Mouse (Mus musculus): ENCODE measurements around the gene Abcb8. TPM values are rescaled to one million over a fixed set of nuclear protein-coding genes. Genes with fewer than 3 reads are reported as not detected.

The Abcb8 gene
- polyA plus RNA-seq, 1 experiment from 2014 or later: 55.0 TPM

- WGBS: 93% methylated on average over 8 of the region's 8 CpGs
- Histone ChIP-seq H3K9ac (ENCODE audit: low read depth, low read length) (no peak overlapping the region), H3K4me3 (ENCODE audit: low read length) (no peak overlapping the region), H3K36me3 (ENCODE audit: control insufficient read depth, insufficient read depth, low read length) (peaks cover 68% of the 10 kb centered on the region), H3K4me1 (ENCODE audit: control insufficient read depth, insufficient read depth, low read length) (peaks cover 12% of the 10 kb centered on the region), H3K27ac (ENCODE audit: low read depth, low read length) (no peak overlapping the region), H3K27me3 (ENCODE audit: control insufficient read depth, insufficient read depth, low read length) (no peaks in the 10 kb centered on the region), H3K4me2 (replicated peaks; ENCODE audit: low read depth, low read length) (no peak overlapping the region), H3K9me3 (ENCODE audit: control insufficient read depth, low read length) (no peaks in the 10 kb centered on the region)
- ATAC-seq (ENCODE audit: low FRiP score, low TSS enrichment): no peak
Measured at GRCm38 (mm10) chr5:24441187-24441586, 47.7 kb downstream of the Abcb8 start.

- Histone ChIP-seq H3K4me2 (replicated peaks; ENCODE audit: low read depth, low read length) (no peak overlapping the region), H3K9me3 (ENCODE audit: control insufficient read depth, low read length) (no peaks in the 10 kb centered on the region), H3K4me3 (ENCODE audit: low read length) (no peak overlapping the region), H3K9ac (ENCODE audit: low read depth, low read length) (no peak overlapping the region), H3K27ac (ENCODE audit: low read depth, low read length) (no peak overlapping the region), H3K4me1 (ENCODE audit: control insufficient read depth, insufficient read depth, low read length) (peaks cover 12% of the 10 kb centered on the region), H3K27me3 (ENCODE audit: control insufficient read depth, insufficient read depth, low read length) (no peaks in the 10 kb centered on the region), H3K36me3 (ENCODE audit: control insufficient read depth, insufficient read depth, low read length) (peaks cover 62% of the 10 kb centered on the region)
- 89% methylated on average over 9 of the region's 9 CpGs for WGBS
- no peak for ATAC-seq (ENCODE audit: low FRiP score, low TSS enrichment)
Measured at GRCm38 (mm10) chr5:24442029-24442428, 48.6 kb downstream of the Abcb8 start.

GRCm38 (mm10) chr5:24443204-24443603 is 49.7 kb downstream of the Abcb8 start:
- H3K4me1 ChIP-seq (ENCODE audit: control insufficient read depth, insufficient read depth, low read length): peaks cover 15% of the 10 kb centered on the region
- no peak overlapping the region for H3K27ac ChIP-seq (ENCODE audit: low read depth, low read length)
- ATAC-seq (ENCODE audit: low FRiP score, low TSS enrichment): no peak
- no peaks in the 10 kb centered on the region for H3K9me3 ChIP-seq (ENCODE audit: control insufficient read depth, low read length)
- H3K4me2 ChIP-seq (replicated peaks; ENCODE audit: low read depth, low read length): no peak overlapping the region
- peaks cover 54% of the 10 kb centered on the region for H3K36me3 ChIP-seq (ENCODE audit: control insufficient read depth, insufficient read depth, low read length)
- H3K4me3 ChIP-seq (ENCODE audit: low read length): no peak overlapping the region
- WGBS: 90% methylated on average over 7 of the region's 7 CpGs
- no peak overlapping the region for H3K9ac ChIP-seq (ENCODE audit: low read depth, low read length)
- no peaks in the 10 kb centered on the region for H3K27me3 ChIP-seq (ENCODE audit: control insufficient read depth, insufficient read depth, low read length)

GRCm38 (mm10) chr5:24443927-24444326 is 50.5 kb downstream of the Abcb8 start:
- Histone ChIP-seq H3K4me1 (ENCODE audit: control insufficient read depth, insufficient read depth, low read length) (peaks cover 15% of the 10 kb centered on the region), H3K9ac (ENCODE audit: low read depth, low read length) (peak overlapping the region; percentile 90), H3K27ac (ENCODE audit: low read depth, low read length) (no peak overlapping the region)

GRCm38 (mm10) chr5:24444746-24445427 is 51.4 kb downstream of the Abcb8 start, which contains the start of gene Fastk:
TSS of gene Fastk (minus strand) at chr5:24445287.
- H3K9me3 ChIP-seq (ENCODE audit: control insufficient read depth, low read length): no peaks in the 10 kb centered on the region
- under 1% methylated on average over 56 of the region's 60 CpGs for WGBS
- peak; percentile 84 for ATAC-seq (ENCODE audit: low FRiP score, low TSS enrichment)

More at GRCm38 (mm10) chr5:24443927-24444326, 50.5 kb downstream of the Abcb8 start:
- Histone ChIP-seq H3K4me3 (ENCODE audit: low read length) (peak overlapping the region; percentile 68), H3K4me2 (replicated peaks; ENCODE audit: low read depth, low read length) (peak overlapping the region; percentile 52), H3K36me3 (ENCODE audit: control insufficient read depth, insufficient read depth, low read length) (peaks cover 47% of the 10 kb centered on the region), H3K27me3 (ENCODE audit: control insufficient read depth, insufficient read depth, low read length) (no peaks in the 10 kb centered on the region), H3K9me3 (ENCODE audit: control insufficient read depth, low read length) (no peaks in the 10 kb centered on the region)
- WGBS: 84% methylated on average over 12 of the region's 12 CpGs
- no peak for ATAC-seq (ENCODE audit: low FRiP score, low TSS enrichment)

GRCm38 (mm10) chr5:24445428-24446080 is 52.1 kb downstream of the Abcb8 start:
- Histone ChIP-seq H3K4me3 (ENCODE audit: low read length) (peak overlapping the region; percentile 68), H3K9ac (ENCODE audit: low read depth, low read length) (peak overlapping the region; percentile 90), H3K27me3 (ENCODE audit: control insufficient read depth, insufficient read depth, low read length) (no peaks in the 10 kb centered on the region), H3K27ac (ENCODE audit: low read depth, low read length) (peak overlapping the region; percentile 49), H3K9me3 (ENCODE audit: control insufficient read depth, low read length) (no peaks in the 10 kb centered on the region), H3K4me1 (ENCODE audit: control insufficient read depth, insufficient read depth, low read length) (peaks cover 15% of the 10 kb centered on the region), H3K4me2 (replicated peaks; ENCODE audit: low read depth, low read length) (peak overlapping the region; percentile 52), H3K36me3 (ENCODE audit: control insufficient read depth, insufficient read depth, low read length) (peaks cover 31% of the 10 kb centered on the region)
- WGBS: 58% methylated on average over 20 of the region's 20 CpGs
- ATAC-seq (ENCODE audit: low FRiP score, low TSS enrichment): 0 out of 2 replicates have a peak, but pooled peaks have one; percentile 1

More at GRCm38 (mm10) chr5:24444746-24445427, 51.4 kb downstream of the Abcb8 start, which contains the start of gene Fastk:
- Histone ChIP-seq H3K4me3 (ENCODE audit: low read length) (peak within 1 kb of the TSS; percentile 68), H3K4me2 (replicated peaks; ENCODE audit: low read depth, low read length) (peak within 1 kb of the TSS; percentile 52), H3K27me3 (ENCODE audit: control insufficient read depth, insufficient read depth, low read length) (no peaks in the 10 kb centered on the region), H3K27ac (ENCODE audit: low read depth, low read length) (peak within 1 kb of the TSS; percentile 81), H3K36me3 (ENCODE audit: control insufficient read depth, insufficient read depth, low read length) (peaks cover 38% of the 10 kb centered on the region), H3K9ac (ENCODE audit: low read depth, low read length) (peak within 1 kb of the TSS; percentile 90), H3K4me1 (ENCODE audit: control insufficient read depth, insufficient read depth, low read length) (peaks cover 15% of the 10 kb centered on the region)

- no peak overlapping the region; the same call in 1 of the 2 replicates for H3K4me2 ChIP-seq (replicated peaks; ENCODE audit: low read depth, low read length)
- H3K36me3 ChIP-seq (ENCODE audit: control insufficient read depth, insufficient read depth, low read length): peaks cover 20% of the 10 kb centered on the region; the same call in 1 of the 2 replicates
- ATAC-seq (ENCODE audit: low FRiP score, low TSS enrichment): no peak
- no peak overlapping the region for H3K27ac ChIP-seq (ENCODE audit: low read depth, low read length)
- no peak overlapping the region for H3K9ac ChIP-seq (ENCODE audit: low read depth, low read length)
- no peak overlapping the region for H3K4me3 ChIP-seq (ENCODE audit: low read length)
- no peaks in the 10 kb centered on the region for H3K27me3 ChIP-seq (ENCODE audit: control insufficient read depth, insufficient read depth, low read length)
- 91% methylated on average over 7 of the region's 7 CpGs for whole genome bisulfite sequencing
- no peaks in the 10 kb centered on the region for H3K9me3 ChIP-seq (ENCODE audit: control insufficient read depth, low read length)
- peaks cover 20% of the 10 kb centered on the region for H3K4me1 ChIP-seq (ENCODE audit: control insufficient read depth, insufficient read depth, low read length)
Measured at GRCm38 (mm10) chr5:24446630-24447029, 53.2 kb downstream of the Abcb8 start.

GRCm38 (mm10) chr5:24447624-24448298 is 54.3 kb downstream of the Abcb8 start, which contains the start of gene Tmub1:
TSS of gene Tmub1 (minus strand) at chr5:24447854.
- Histone ChIP-seq H3K36me3 (ENCODE audit: control insufficient read depth, insufficient read depth, low read length) (peaks cover 9% of the 10 kb centered on the region; the same call in 1 of the 2 replicates), H3K4me2 (replicated peaks; ENCODE audit: low read depth, low read length) (peak within 1 kb of the TSS; percentile 67), H3K9ac (ENCODE audit: low read depth, low read length) (peak within 1 kb of the TSS; percentile 62), H3K4me3 (ENCODE audit: low read length) (peak within 1 kb of the TSS; percentile 66), H3K4me1 (ENCODE audit: control insufficient read depth, insufficient read depth, low read length) (peaks cover 20% of the 10 kb centered on the region), H3K27ac (ENCODE audit: low read depth, low read length) (no peak within 1 kb of the TSS), H3K27me3 (ENCODE audit: control insufficient read depth, insufficient read depth, low read length) (no peaks in the 10 kb centered on the region), H3K9me3 (ENCODE audit: control insufficient read depth, low read length) (no peaks in the 10 kb centered on the region)
- ATAC-seq (ENCODE audit: low FRiP score, low TSS enrichment): peak; percentile 61
- 2% methylated on average over 34 of the region's 34 CpGs for WGBS

Measured in kidney, embryonic 14.5 days (tissue).